Mouse (Mus musculus): Measurements from ENCODE around the gene Pmm1.

Gene Pmm1

GRCm38 (mm10) chr15:81949076-81949475 is 11.7 kb downstream of the Pmm1 start:
- ChIA-PET POLR2A (interaction anchor here in 3 of 4 experiments (0.8 to 10.0 kb wide), 30 partner anchors 7 to 255 kb away, joined by 3 to 101 read pairs (median 6); partner anchors contain the start of genes Pmm1 (in 3 of the 3), Csdc2 (in 2 of the 3), 1700029P11Rik (in 1 of the 3) and Polr3h (in 1 of the 3)), CTCF (interaction anchor here in 3 of 4 experiments (1.1 to 2.6 kb wide), 3 partner anchors 10 to 187 kb away, joined by 4 to 9 read pairs (median 4); partner anchors contain the start of gene Pmm1 (in 1 of the 3))

- POLR2A ChIA-PET = interaction anchor here in 3 of 4 experiments (0.6 to 10.0 kb wide), 16 partner anchors 14 to 322 kb away, joined by 3 to 101 read pairs (median 4); partner anchors contain the start of genes Polr3h (in 2 of the 3) and Pmm1 (in 1 of the 3)
- CTCF ChIA-PET = interaction anchor here (0.6 to 2.6 kb wide), 10 partner anchors 12 to 312 kb away, joined by 3 to 19 read pairs (median 4); partner anchors contain the start of gene Pmm1 (in 1 of the 4)
Measured at GRCm38 (mm10) chr15:81943176-81943749, 17.5 kb downstream of the Pmm1 start.

- CTCF ChIA-PET = interaction anchor here (0.5 to 2.0 kb wide), 13 partner anchors 13 to 1094 kb away, joined by 3 to 7 read pairs (median 4); partner anchors contain the start of genes Pmm1 (in 1 of the 4) and Polr3h (in 1 of the 4)
- POLR2A ChIA-PET = interaction anchor here in 3 of 4 experiments (0.6 to 2.6 kb wide), 17 partner anchors 8 to 997 kb away, joined by 3 to 7 read pairs (median 4); partner anchors contain the start of genes 1700029P11Rik (in 1 of the 3), Aco2 (in 1 of the 3), Phf5a (in 1 of the 3) and Pmm1 (in 1 of the 3)
Measured at GRCm38 (mm10) chr15:81941010-81941409, 19.7 kb downstream of the Pmm1 start.

GRCm38 (mm10) chr15:81940219-81940618 is 20.5 kb downstream of the Pmm1 start:
- CTCF ChIA-PET = interaction anchor here in 2 of 4 experiments (1.3 to 1.7 kb wide), 3 partner anchors 14 to 92 kb away, joined by 3 to 7 read pairs (median 3); partner anchors contain the start of gene Polr3h (in 1 of the 2)
- POLR2A ChIA-PET = interaction anchor here in 2 of 4 experiments (1.1 to 2.6 kb wide), 6 partner anchors 9 to 76 kb away, joined by 3 to 7 read pairs (median 4); partner anchors contain the start of genes Aco2 (in 1 of the 2), Phf5a (in 1 of the 2) and Polr3h (in 1 of the 2)

- CTCF ChIA-PET = interaction anchor here in 1 of 4 experiments (2.1 to 3.3 kb wide), 2 partner anchors 20 to 35 kb away, joined by 5 to 16 read pairs; partner anchors contain the start of gene Pmm1
- POLR2A ChIA-PET = interaction anchor here in 1 of 4 experiments (0.8 to 4.9 kb wide), 5 partner anchors 9 to 55 kb away, joined by 3 to 41 read pairs (median 6); partner anchors contain the start of gene Pmm1
Measured at GRCm38 (mm10) chr15:81939774-81940173, 21.0 kb downstream of the Pmm1 start.

- CTCF ChIA-PET = interaction anchor here (0.5 to 3.3 kb wide), 20 partner anchors 9 to 684 kb away, joined by 3 to 16 read pairs (median 4); partner anchors contain the start of gene Pmm1 (in 2 of the 4)
- POLR2A ChIA-PET = interaction anchor here in 3 of 4 experiments (0.8 to 4.9 kb wide), 15 partner anchors 9 to 245 kb away, joined by 3 to 41 read pairs (median 4); partner anchors contain the start of gene Pmm1 (in 3 of the 3)
Measured at GRCm38 (mm10) chr15:81939157-81939715, 21.5 kb downstream of the Pmm1 start.

GRCm38 (mm10) chr15:81938246-81938645 is 22.5 kb downstream of the Pmm1 start:
- POLR2A ChIA-PET = interaction anchor here in 3 of 4 experiments (0.6 to 4.9 kb wide), 20 partner anchors 10 to 308 kb away, joined by 3 to 41 read pairs (median 4); partner anchors contain the start of genes Pmm1 (in 3 of the 3) and Polr3h (in 1 of the 3)
- CTCF ChIA-PET = interaction anchor here (0.6 to 3.3 kb wide), 36 partner anchors 8 to 333 kb away, joined by 3 to 16 read pairs (median 4); partner anchors contain the start of genes Pmm1 (in 2 of the 4) and Polr3h (in 1 of the 4)

GRCm38 (mm10) chr15:81937098-81937972 is 23.4 kb downstream of the Pmm1 start:
- POLR2A ChIA-PET = interaction anchor here (0.5 to 4.9 kb wide), 45 partner anchors 9 to 309 kb away, joined by 3 to 41 read pairs (median 4); partner anchors contain the start of genes Polr3h (in 3 of the 4), Pmm1 (in 2 of the 4), Srebf2 (in 1 of the 4) and Tef (in 1 of the 4)
- CTCF ChIA-PET = interaction anchor here (0.6 to 3.3 kb wide), 39 partner anchors 9 to 489 kb away, joined by 3 to 16 read pairs (median 4); partner anchors contain the start of genes Polr3h (in 2 of the 4) and Pmm1 (in 1 of the 4)

GRCm38 (mm10) chr15:81936679-81937078 is 24.1 kb downstream of the Pmm1 start, which contains the start of gene Csdc2:
TSS of gene Csdc2 (plus strand) at chr15:81936759.
- ChIA-PET CTCF (interaction anchor here (0.6 to 3.3 kb wide), 27 partner anchors 9 to 488 kb away, joined by 3 to 16 read pairs (median 4); partner anchors contain the start of genes Polr3h (in 2 of the 4), Pmm1 (in 1 of the 4), Rangap1 (in 1 of the 4) and Zc3h7b (in 1 of the 4)), POLR2A (interaction anchor here (0.6 to 4.9 kb wide), 47 partner anchors 9 to 1219 kb away, joined by 3 to 41 read pairs (median 4); partner anchors contain the start of genes Polr3h (in 3 of the 4), Pmm1 (in 2 of the 4), Ep300 (in 1 of the 4) and Srebf2 (in 1 of the 4))

GRCm38 (mm10) chr15:81935869-81936637 is 24.7 kb downstream of the Pmm1 start:
- CTCF ChIA-PET = interaction anchor here in 3 of 4 experiments (0.7 to 3.3 kb wide), 21 partner anchors 10 to 244 kb away, joined by 3 to 16 read pairs (median 4); partner anchors contain the start of genes Polr3h (in 2 of the 3), Pmm1 (in 1 of the 3), Rangap1 (in 1 of the 3) and Zc3h7b (in 1 of the 3)

GRCm38 (mm10) chr15:81933986-81934385 is 26.7 kb downstream of the Pmm1 start:
- CTCF ChIA-PET = no interaction called here
- POLR2A ChIA-PET = interaction anchor here in 1 of 4 experiments (1.1 to 1.8 kb wide), 5 partner anchors 10 to 62 kb away, joined by 3 to 6 read pairs (median 3); no protein-coding TSS in a partner anchor

More at GRCm38 (mm10) chr15:81935869-81936637, 24.7 kb downstream of the Pmm1 start:
- POLR2A ChIA-PET = interaction anchor here (0.6 to 4.9 kb wide), 41 partner anchors 9 to 1220 kb away, joined by 3 to 41 read pairs (median 4); partner anchors contain the start of genes Polr3h (in 3 of the 4), Pmm1 (in 2 of the 4), Ep300 (in 1 of the 4) and Srebf2 (in 1 of the 4)

- POLR2A ChIA-PET = interaction anchor here in 2 of 4 experiments (0.7 to 1.8 kb wide), 12 partner anchors 9 to 123 kb away, joined by 3 to 6 read pairs (median 3); no protein-coding TSS in a partner anchor
- CTCF ChIA-PET = interaction anchor here in 2 of 4 experiments (1.0 kb wide), 2 partner anchors 28 to 102 kb away, joined by 3 read pairs; no protein-coding TSS in a partner anchor
Measured at GRCm38 (mm10) chr15:81932951-81933470, 27.7 kb downstream of the Pmm1 start.

- CTCF ChIA-PET = interaction anchor here in 2 of 4 experiments (0.6 to 3.2 kb wide), 2 partner anchors 32 to 88 kb away, joined by 3 to 13 read pairs; partner anchors contain the start of gene Pmm1 (in 1 of the 2)
- POLR2A ChIA-PET = interaction anchor here in 2 of 4 experiments (0.6 to 1.1 kb wide), 5 partner anchors 10 to 116 kb away, joined by 3 to 5 read pairs (median 4); partner anchors contain the start of gene Pmm1 (in 1 of the 2)
Measured at GRCm38 (mm10) chr15:81928277-81928676, 32.5 kb downstream of the Pmm1 start.

- ChIA-PET CTCF (interaction anchor here in 2 of 4 experiments (0.6 to 3.2 kb wide), 2 partner anchors 32 to 65 kb away, joined by 4 to 13 read pairs; partner anchors contain the start of gene Pmm1 (in 1 of the 2)), POLR2A (interaction anchor here in 2 of 4 experiments (0.6 to 1.1 kb wide), 5 partner anchors 11 to 116 kb away, joined by 3 to 5 read pairs (median 4); partner anchors contain the start of gene Pmm1 (in 1 of the 2))
Measured at GRCm38 (mm10) chr15:81927741-81928140, 33.0 kb downstream of the Pmm1 start.

All from embryonic stem cell, embryonic (primary cell).